Mouse (Mus musculus) neural tube, embryonic 12.5 days (tissue): Measurements from ENCODE around the gene Cacnb3. TPM values are rescaled to one million over a fixed set of nuclear protein-coding genes. Genes with fewer than 3 reads are reported as not detected.
"Not testable (repeated sequence)": the region's sequence is repeated elsewhere in the genome, so short reads cannot be mapped to it uniquely, and the experiment has no call there.

Source experiments
- ATAC-seq: fragments of 200-750 bp; cut with Nextera tagmentation; 2 replicates; pipeline ENCODE4 v1.8.0; 2017; ENCODE audit warnings: low read depth, mild to moderate bottlenecking, moderate TSS enrichment, moderate library complexity; ENCODE audit not compliant: low FRiP score
- H3K27ac ChIP-seq: fragments of 300-500 bp; sonication (generic); 2 replicates; pipeline ENCODE4 v1.5.1; 2016
- H3K27me3 ChIP-seq: fragments of 300-500 bp; sonication (generic); replicated peaks from 2 replicates; pipeline ENCODE4 v1.6.1; 2016; ENCODE audit warnings: mild to moderate bottlenecking
- H3K36me3 ChIP-seq: fragments of 300-500 bp; sonication (generic); 2 replicates; pipeline ENCODE4 v1.6.1; 2016; ENCODE audit warnings: mild to moderate bottlenecking
- H3K4me1 ChIP-seq: fragments of 300-500 bp; sonication (generic); 2 replicates; pipeline ENCODE4 v1.6.1; 2016
- H3K4me2 ChIP-seq: fragments of 300-500 bp; sonication (generic); replicated peaks from 2 replicates; pipeline ENCODE4 v1.6.1; 2016; ENCODE audit warnings: mild to moderate bottlenecking
- H3K4me3 ChIP-seq: fragments of 300-500 bp; sonication (generic); 2 replicates; pipeline ENCODE4 v1.5.1; 2016
- H3K9ac ChIP-seq: fragments of 300-500 bp; sonication (generic); 2 replicates; pipeline ENCODE4 v1.6.1; 2016; ENCODE audit warnings: mild to moderate bottlenecking
- H3K9me3 ChIP-seq: fragments of 300-500 bp; sonication (generic); 2 replicates; pipeline ENCODE4 v1.6.1; 2016; ENCODE audit warnings: mild to moderate bottlenecking
- WGBS: fragments of 180-500 bp; shearing (Covaris S2); methylation state at CpG from one replicate; pipeline ENCODE4 v1.1.7; 2016; 5-methylcytosine and 5-hydroxymethylcytosine counted together
- polyA plus RNA-seq: library from polyadenylated mRNA; unstranded; fragments of >200 nt; fragmentation: Nextera tagmentation; extraction: Ambion mirVana; gene quantifications from 2 replicates; pipeline ENCODE4 v1.2.1, GENCODE M21; 2016

Cacnb3 gene
- 108 and 127 TPM in 2 replicates for polyA plus RNA-seq

DNA sequence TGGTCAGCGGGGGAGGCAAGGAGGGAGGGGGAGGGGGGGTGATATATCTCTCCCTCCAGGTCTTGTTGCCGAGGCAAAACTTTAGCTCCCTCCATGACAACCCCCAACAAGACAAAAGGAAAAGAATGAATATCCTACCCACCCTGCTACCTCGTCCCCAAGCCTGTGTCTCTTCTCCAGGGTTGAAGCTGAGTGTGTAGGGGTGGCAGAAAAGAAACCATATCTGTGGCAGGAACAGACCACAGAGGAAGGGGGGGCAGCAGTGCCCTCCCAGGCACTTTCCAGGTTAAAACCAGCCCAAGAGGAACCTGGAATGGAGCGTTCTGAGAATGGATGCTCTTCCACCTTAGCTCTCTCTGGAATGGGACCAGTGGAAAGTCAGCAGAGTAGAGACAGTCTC, at the start of gene Cacnb3:
Cacnb3 (plus strand) TSS at position 301 of the 400 bp plus-strand sequence.
- Histone ChIP-seq H3K9ac (peak within 1 kb of the TSS; percentile 92; the same call in 1 of the 2 replicates), H3K36me3 (no peaks in the 10 kb centered on the region), H3K27me3 (peaks cover 34% of the 10 kb centered on the region), H3K4me3 (peak within 1 kb of the TSS; percentile 88; the same call in 1 of the 2 replicates), H3K4me2 (peak within 1 kb of the TSS; percentile 81), H3K9me3 (no peaks in the 10 kb centered on the region), H3K27ac (no peak within 1 kb of the TSS), H3K4me1 (peaks cover 55% of the 10 kb centered on the region)
- 31% methylated on average over 4 of the region's 4 CpGs for WGBS
- ATAC-seq, result no peak

DNA sequence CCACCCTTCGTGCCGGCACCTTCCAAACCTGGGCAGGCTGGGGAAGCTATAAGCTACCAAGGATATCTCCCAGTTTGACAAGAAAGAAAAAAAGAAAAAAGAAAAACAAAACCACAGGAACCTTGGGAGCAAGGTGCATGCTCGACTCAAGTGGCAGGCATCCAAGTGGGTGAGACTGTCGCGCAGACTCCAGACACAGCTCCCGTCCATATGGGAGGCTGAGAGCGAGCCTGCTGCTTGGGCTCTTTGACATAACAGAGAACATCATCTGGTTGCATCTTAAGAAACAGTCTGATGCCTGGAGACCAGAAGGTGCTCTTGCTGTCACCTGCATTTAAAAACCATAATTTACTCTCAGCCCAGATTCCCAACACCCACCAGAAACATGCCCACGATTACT, 48.2 kb upstream of the Cacnb3 start:
- WGBS, result 83% methylated on average over 8 of the region's 8 CpGs
- ATAC-seq, result no peak

DNA sequence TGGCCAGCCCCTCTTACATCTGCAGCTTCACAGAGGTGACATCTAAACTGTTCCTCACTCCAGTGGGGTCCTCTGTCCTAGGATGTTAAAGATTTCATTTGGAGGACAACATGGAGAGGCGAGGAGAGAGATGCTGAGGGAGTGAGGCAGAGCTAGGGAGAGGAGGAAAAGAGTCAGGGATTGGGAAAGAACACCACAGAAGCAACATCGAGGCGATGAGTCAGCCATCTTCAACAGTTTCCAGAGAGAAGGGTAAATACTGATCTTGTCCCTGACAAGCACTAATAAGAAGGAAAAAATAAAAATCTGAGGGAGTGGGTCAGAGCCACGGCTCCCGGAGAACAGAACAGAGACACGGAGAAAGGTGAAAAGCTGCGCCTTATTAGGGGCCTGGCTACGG, 47.6 kb upstream of the Cacnb3 start:
- ATAC-seq, result no peak
- no peak overlapping the region for H3K9ac ChIP-seq
- H3K27ac ChIP-seq, result no peak overlapping the region
- H3K9me3 ChIP-seq, result no peaks in the 10 kb centered on the region
- H3K27me3 ChIP-seq, result no peaks in the 10 kb centered on the region
- H3K4me2 ChIP-seq, result no peak overlapping the region
- WGBS, result 79% methylated on average over 8 of the region's 8 CpGs
- H3K36me3 ChIP-seq, result no peaks in the 10 kb centered on the region
- no peak overlapping the region for H3K4me3 ChIP-seq
- peaks cover 4% of the 10 kb centered on the region; the same call in 1 of the 2 replicates for H3K4me1 ChIP-seq

More for the DNA sequence above, 48.2 kb upstream of the Cacnb3 start:
- Histone ChIP-seq H3K9me3 (no peaks in the 10 kb centered on the region), H3K27me3 (no peaks in the 10 kb centered on the region), H3K27ac (no peak overlapping the region), H3K4me3 (no peak overlapping the region), H3K4me2 (no peak overlapping the region), H3K9ac (no peak overlapping the region), H3K36me3 (no peaks in the 10 kb centered on the region), H3K4me1 (peaks cover 4% of the 10 kb centered on the region; the same call in 1 of the 2 replicates)

DNA sequence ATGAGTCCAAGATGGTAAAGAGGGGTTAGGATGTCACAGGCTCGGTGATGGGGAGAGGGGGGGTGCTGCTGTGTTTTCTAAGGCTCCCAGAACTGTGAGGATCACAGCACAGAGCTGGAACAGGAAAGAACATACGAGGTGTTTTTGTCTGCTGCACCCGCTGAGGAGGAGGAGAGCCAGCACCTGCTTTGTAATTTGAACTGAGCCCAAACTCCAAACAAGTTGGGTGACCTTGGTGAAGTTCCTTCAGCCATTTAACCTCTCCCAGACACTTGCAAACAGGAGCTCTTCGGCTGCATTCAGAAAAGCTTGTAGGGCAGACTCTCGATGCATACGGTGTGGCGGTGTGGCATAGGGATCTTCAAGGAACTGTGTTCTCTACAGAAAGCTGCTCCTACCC, 45.2 kb upstream of the Cacnb3 start:
- ATAC-seq, result no peak
- Histone ChIP-seq H3K36me3 (peaks cover 8% of the 10 kb centered on the region; the same call in 1 of the 2 replicates), H3K27ac (no peak overlapping the region), H3K4me1 (peaks cover 4% of the 10 kb centered on the region; the same call in 1 of the 2 replicates), H3K9ac (no peak overlapping the region), H3K4me2 (no peak overlapping the region), H3K27me3 (no peaks in the 10 kb centered on the region), H3K9me3 (no peaks in the 10 kb centered on the region), H3K4me3 (no peak overlapping the region)
- 48% methylated on average over 7 of the region's 7 CpGs for WGBS

DNA sequence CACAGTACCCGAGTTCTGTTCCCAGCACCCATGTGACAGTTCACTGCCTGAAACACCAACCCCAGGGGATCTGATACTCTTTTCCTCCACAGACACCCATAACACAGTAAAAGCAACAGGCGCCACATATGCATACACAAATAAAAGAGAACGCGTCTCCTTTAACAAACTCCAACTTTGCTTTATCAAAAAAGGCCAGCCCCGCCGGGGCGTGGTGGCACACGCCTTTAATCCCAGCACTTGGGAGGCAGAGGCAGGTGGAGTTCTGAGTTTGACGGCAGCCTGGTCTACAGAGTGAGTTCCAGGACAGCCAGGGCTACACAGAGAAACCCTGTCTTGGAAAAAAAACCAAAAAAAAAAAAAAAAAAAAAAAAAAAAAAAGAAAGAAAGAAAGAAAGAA, 44.5 kb upstream of the Cacnb3 start:
- 83% methylated on average over 9 of the region's 9 CpGs for WGBS
- H3K27ac ChIP-seq, H3K9ac ChIP-seq, H3K4me3 ChIP-seq, H3K27me3 ChIP-seq, H3K4me1 ChIP-seq, H3K9me3 ChIP-seq, ATAC-seq, H3K4me2 ChIP-seq: not testable (repeated sequence)
- H3K36me3 ChIP-seq, result peaks cover 15% of the 10 kb centered on the region

DNA sequence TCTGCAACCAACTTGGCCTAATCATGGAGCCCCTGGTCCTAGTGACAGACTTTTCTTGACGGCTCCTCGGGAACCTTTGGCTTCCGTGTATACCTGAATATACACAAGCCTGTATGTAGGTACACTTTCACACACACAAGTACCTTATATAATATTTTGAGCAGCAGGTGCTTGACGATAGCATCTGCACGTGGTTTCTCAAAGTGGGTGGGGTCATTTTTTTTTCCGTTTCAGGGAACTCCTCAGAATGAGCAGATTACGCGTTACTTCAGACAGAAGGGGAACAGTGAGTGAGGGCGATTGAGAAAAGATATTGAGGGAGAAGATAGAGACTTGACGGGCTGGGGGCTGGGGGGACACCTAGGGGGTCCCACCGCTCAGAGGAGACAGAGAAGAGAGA, 42.9 kb upstream of the Cacnb3 start:
- 90% methylated on average over 11 of the region's 11 CpGs for WGBS
- H3K27me3 ChIP-seq, result no peaks in the 10 kb centered on the region
- H3K4me3 ChIP-seq, result no peak overlapping the region
- H3K4me1 ChIP-seq, result peaks cover 4% of the 10 kb centered on the region; the same call in 1 of the 2 replicates
- H3K27ac ChIP-seq, result no peak overlapping the region
- H3K36me3 ChIP-seq, result peaks cover 31% of the 10 kb centered on the region
- no peak overlapping the region for H3K4me2 ChIP-seq
- H3K9me3 ChIP-seq, result no peaks in the 10 kb centered on the region
- ATAC-seq, result no peak
- no peak overlapping the region for H3K9ac ChIP-seq

DNA sequence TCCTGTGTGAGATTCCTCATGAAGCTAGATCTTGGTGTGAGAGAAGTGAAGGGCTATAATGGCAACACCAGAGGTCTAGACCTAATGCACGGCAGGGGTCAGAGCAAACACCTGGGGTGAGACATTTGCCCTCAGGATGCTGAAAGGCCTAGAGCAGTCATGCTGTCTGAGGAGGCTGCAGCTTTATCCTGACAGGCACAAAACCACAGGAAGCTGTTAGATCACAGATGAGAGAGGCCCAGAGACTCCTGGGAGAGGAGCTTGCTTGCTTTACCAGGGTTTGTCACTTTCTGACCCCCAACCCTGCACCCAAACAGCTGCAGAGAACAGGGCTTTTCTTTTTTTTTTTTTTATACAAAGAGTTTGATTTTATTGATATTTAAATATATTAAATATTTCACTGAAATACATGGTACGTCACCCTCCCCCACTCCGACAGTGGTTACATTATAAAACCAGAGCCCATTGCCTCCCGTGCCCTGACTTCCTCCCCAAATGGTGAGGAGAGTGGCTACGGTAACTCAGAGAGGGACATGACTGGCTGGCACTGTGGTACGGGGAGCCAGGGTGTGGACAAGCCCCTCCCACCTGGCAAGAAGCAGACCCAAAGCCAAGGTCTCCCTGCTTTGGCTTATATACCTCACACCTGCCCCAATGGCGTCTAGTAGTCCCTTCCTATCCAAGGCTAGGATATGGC, 40.9 kb upstream of the Cacnb3 start:
- ATAC-seq, result no peak
- 76% methylated on average over 7 of the region's 7 CpGs for WGBS
- peaks cover 52% of the 10 kb centered on the region for H3K36me3 ChIP-seq

DNA sequence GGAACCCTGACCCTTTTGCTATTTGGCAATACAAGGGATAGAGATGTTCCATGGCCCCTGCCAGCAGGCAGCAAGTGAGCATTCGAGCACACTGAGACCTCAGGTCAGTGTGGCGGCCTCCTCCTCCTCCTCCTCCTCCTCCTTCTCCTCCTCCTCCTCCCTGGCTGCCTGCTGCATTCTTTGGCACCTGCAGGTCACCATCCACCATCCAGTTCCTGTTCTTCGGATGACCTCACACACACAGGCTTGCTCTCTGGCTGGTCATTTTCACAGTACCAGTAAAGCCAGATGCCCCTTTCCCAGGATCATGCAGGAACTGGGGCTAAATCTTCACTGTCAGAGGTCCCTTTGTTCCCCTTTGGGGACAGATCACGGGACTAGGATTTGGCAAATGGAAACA, 39.2 kb upstream of the Cacnb3 start:
- H3K36me3 ChIP-seq, result peaks cover 68% of the 10 kb centered on the region
- 70% methylated on average over 4 of the region's 4 CpGs for WGBS
- no peaks in the 10 kb centered on the region for H3K9me3 ChIP-seq

More for the DNA sequence above, 40.9 kb upstream of the Cacnb3 start:
- no peak overlapping the region for H3K9ac ChIP-seq
- H3K27me3 ChIP-seq, result no peaks in the 10 kb centered on the region
- H3K27ac ChIP-seq, result no peak overlapping the region
- H3K4me1 ChIP-seq, result peaks cover 4% of the 10 kb centered on the region; the same call in 1 of the 2 replicates
- H3K9me3 ChIP-seq, result no peaks in the 10 kb centered on the region
- H3K4me2 ChIP-seq, result no peak overlapping the region
- no peak overlapping the region for H3K4me3 ChIP-seq

DNA sequence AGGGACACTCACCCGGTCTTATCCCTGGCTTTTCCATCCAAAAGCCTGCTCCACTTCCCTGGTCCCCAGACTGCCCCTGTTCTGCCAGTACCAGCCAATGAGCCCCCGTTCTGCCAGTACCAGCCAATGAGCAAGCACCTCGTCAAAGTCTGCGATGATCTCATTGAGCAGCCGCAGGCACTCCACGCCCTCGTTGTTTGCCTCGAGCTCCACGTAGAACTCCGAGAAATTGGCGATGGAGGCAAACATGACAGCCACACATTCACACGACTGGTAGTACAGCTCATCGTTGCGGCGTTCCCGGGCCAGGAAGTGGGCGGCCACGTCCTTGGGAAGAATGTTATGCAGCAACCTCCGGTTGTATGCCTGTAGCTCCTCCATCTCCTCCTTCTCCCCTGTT, 36.4 kb upstream of the Cacnb3 start:
- H3K9me3 ChIP-seq, result no peaks in the 10 kb centered on the region
- H3K4me3 ChIP-seq, result no peak overlapping the region
- no peak for ATAC-seq
- no peaks in the 10 kb centered on the region for H3K4me1 ChIP-seq
- no peak overlapping the region for H3K4me2 ChIP-seq
- no peak overlapping the region for H3K9ac ChIP-seq
- 86% methylated on average over 19 of the region's 19 CpGs for WGBS
- peaks cover 95% of the 10 kb centered on the region for H3K36me3 ChIP-seq
- H3K27me3 ChIP-seq, result no peaks in the 10 kb centered on the region
- no peak overlapping the region for H3K27ac ChIP-seq

More for the DNA sequence above, 39.2 kb upstream of the Cacnb3 start:
- ATAC-seq, result no peak
- no peaks in the 10 kb centered on the region for H3K27me3 ChIP-seq
- H3K4me3 ChIP-seq, result no peak overlapping the region
- no peak overlapping the region for H3K4me2 ChIP-seq
- H3K9ac ChIP-seq, result no peak overlapping the region
- no peaks in the 10 kb centered on the region for H3K4me1 ChIP-seq
- no peak overlapping the region for H3K27ac ChIP-seq

DNA sequence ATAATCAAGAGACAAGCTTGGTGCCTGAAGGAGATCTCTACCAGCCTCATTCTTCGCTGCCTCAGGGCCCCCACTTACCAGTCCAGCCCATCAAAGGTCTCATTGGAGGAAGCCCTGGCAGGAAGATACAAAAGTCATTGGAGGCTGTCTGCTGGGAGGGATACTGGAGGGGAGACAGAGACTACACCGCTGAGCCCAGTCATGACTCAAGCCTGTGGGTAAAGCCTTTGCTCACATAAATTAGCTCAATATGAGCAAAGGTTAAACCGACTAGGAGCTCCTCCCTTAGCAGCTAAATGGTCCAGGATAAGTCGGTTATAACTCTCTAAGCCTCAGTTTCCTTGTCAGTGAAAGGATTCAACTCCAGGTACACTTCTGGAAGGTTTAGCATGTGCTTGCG, 35.6 kb upstream of the Cacnb3 start:
- Histone ChIP-seq H3K4me2 (no peak overlapping the region), H3K27ac (no peak overlapping the region), H3K4me3 (no peak overlapping the region), H3K4me1 (no peaks in the 10 kb centered on the region), H3K9ac (no peak overlapping the region), H3K36me3 (peaks cover 99% of the 10 kb centered on the region), H3K27me3 (no peaks in the 10 kb centered on the region), H3K9me3 (no peaks in the 10 kb centered on the region)
- WGBS, result 96% methylated on average over 5 of the region's 5 CpGs
- ATAC-seq, result no peak

DNA sequence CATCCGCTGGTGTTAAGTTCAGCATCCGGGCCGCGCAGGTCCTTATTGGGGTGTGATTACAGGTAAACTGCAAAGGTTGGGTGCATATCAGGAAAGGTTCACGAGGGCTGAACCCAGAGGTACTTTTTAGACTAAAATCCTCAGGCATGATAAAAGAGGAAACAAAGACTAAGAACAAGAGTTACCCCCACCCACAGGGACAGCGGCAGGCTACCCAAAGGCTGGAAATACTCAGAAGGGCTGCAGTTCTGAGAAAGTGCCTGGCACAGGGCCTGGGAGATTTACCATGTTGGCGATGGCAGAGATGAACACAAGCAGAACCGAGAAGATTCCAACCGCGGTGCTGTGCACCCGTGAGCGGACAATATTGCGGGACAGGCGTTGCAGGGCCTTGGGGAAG, 34.0 kb upstream of the Cacnb3 start:
- Histone ChIP-seq H3K36me3 (peaks cover 93% of the 10 kb centered on the region), H3K9me3 (no peaks in the 10 kb centered on the region), H3K4me1 (no peaks in the 10 kb centered on the region), H3K4me3 (no peak overlapping the region), H3K9ac (no peak overlapping the region), H3K4me2 (no peak overlapping the region), H3K27me3 (no peaks in the 10 kb centered on the region), H3K27ac (no peak overlapping the region)
- WGBS, result 94% methylated on average over 14 of the region's 14 CpGs
- no peak for ATAC-seq

DNA sequence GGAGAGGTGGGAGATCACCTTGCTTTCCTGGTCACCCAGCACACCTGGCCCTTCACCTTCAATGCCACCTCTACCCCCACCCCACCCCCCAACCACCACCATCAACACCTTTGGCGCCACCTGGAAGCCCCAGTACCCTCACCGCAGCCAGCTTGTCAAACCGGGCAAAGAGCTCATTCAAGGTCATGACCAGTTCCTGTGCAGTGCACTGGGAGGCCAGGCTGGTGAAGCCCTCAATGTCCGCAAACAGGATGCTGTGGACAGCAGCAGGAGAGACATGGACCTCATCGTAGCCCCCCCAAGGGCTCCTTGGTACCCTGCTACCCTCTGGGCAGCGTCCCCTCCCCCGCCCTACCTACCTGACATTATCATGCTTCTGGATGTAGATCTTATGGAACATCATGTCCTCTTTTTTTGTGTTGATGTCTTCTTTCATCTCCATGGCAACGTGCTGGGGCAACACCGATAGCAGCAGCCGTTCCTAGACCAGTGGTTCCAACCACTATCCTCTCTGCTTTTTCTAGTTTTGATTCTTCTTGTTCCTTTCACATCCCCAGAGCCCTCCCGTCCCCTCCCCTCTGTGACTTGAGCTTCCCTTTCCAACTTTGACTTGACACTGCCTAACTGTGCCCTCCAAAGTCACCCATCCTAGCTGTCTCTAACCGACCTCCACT, 30.5 kb upstream of the Cacnb3 start:
- no peaks in the 10 kb centered on the region for H3K9me3 ChIP-seq
- 85% methylated on average over 12 of the region's 12 CpGs for WGBS
- no peak for ATAC-seq
- H3K4me2 ChIP-seq, result no peak overlapping the region
- no peak overlapping the region for H3K9ac ChIP-seq
- peaks cover 18% of the 10 kb centered on the region for H3K4me1 ChIP-seq
- H3K4me3 ChIP-seq, result no peak overlapping the region
- H3K27ac ChIP-seq, result no peak overlapping the region
- no peaks in the 10 kb centered on the region for H3K27me3 ChIP-seq
- peaks cover 84% of the 10 kb centered on the region for H3K36me3 ChIP-seq
